Comparison of ENCODE assay signal across 9 mouse cellular contexts in the genomic region with DNA sequence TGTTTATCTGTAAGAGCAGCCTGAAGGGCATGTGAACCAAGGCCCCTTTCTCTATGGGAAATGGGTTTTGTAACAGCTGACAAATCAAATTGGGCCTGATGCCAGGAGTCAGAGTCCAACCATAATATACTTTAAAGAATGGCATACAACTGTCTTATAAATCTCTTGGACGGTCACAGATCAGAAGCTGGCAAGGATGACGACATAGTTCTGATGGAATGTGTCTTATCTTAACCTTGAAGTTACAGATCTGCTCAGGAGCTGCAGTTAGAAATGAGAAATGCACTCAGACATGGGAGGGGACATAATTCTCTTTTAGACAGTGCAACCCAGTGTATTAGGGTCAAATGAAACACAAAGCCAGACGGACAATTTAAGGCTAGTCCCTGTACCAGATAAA. TPM values are rescaled to one million over a fixed set of nuclear protein-coding genes. Genes with fewer than 3 reads are reported as not detected.
DNase-seq lines count a peak whose midpoint lies in the region; ATAC-seq and TF ChIP-seq lines count a peak whose summit lies in the region.
"Had no signal": no experiment of that assay in that cellular context is flagged by ENCODE, and none has a peak within 500 bp of the region (broad histone marks: within the 10 kb centered on the region; RNA-seq: fewer than 3 reads in every experiment).

No protein-coding gene starts in this region.

- H3K9ac ChIP-seq in intestine, postnatal 0 days (ENCODE audit: low read depth, low read length), result no peak overlapping the region
- no peak overlapping the region for H3K9ac ChIP-seq in stomach, embryonic 16.5 days (ENCODE audit: low read length)
- no peak overlapping the region for H3K9ac ChIP-seq in forebrain, embryonic 11.5 days (ENCODE audit: low read length)
- H3K9ac ChIP-seq: limb, embryonic 12.5 days had no signal

- 0 out of 2 replicates have a peak overlapping the region, but pooled peaks have one; percentile 8 for H3K4me3 ChIP-seq in heart, embryonic 10.5 days
- H3K4me3 ChIP-seq in testis, adult 2 months (ENCODE audit: control insufficient read depth, low read depth, low read length), result no peak overlapping the region
- no peak overlapping the region for H3K4me3 ChIP-seq in intestine, postnatal 0 days (ENCODE audit: low read depth, low read length)
- no peak overlapping the region for H3K4me3 ChIP-seq in stomach, embryonic 16.5 days (replicated peaks; ENCODE audit: low read length)
- no peak overlapping the region for H3K4me3 ChIP-seq in forebrain, embryonic 11.5 days (ENCODE audit: low read depth, low read length)
- H3K4me3 ChIP-seq: limb, embryonic 12.5 days had no signal

- peak; percentile 92 for ATAC-seq in intestine, postnatal 0 days
- ATAC-seq in stomach, embryonic 16.5 days (ENCODE audit: insufficient read depth, low FRiP score), result 0 out of 2 replicates have a peak, but pooled peaks have one; percentile 50
- no peak for ATAC-seq in cerebellum, adult (ENCODE audit: insufficient number of reproducible peaks, low FRiP score, low TSS enrichment)
- ATAC-seq in forebrain, embryonic 11.5 days (replicated peaks; ENCODE audit: low FRiP score), result no peak

- WGBS in heart, embryonic 10.5 days, result 27% methylated on average over 3 of the region's 3 CpGs
- WGBS in intestine, postnatal 0 days, result 17% methylated on average over 3 of the region's 3 CpGs
- WGBS in stomach, embryonic 16.5 days, result 21% methylated on average over 3 of the region's 3 CpGs
- 79% methylated on average over 3 of the region's 3 CpGs for WGBS in forebrain, embryonic 11.5 days

- DNase-seq in heart, embryonic 10.5 days (ENCODE audit: low spot score), result no peak
- no peak for DNase-seq in heart, postnatal 4 days
- DNase-seq in testis, postnatal 10 days (ENCODE audit: low spot score), result no peak
- DNase-seq in forebrain, embryonic 11.5 days (ENCODE audit: low spot score), result no peak

- H3K27ac ChIP-seq in heart, embryonic 10.5 days, result peak overlapping the region; percentile 13; the same call in 1 of the 2 replicates
- 0 out of 2 replicates have a peak overlapping the region, but pooled peaks have one; percentile 4 for H3K27ac ChIP-seq in testis, adult 2 months (ENCODE audit: control insufficient read depth, insufficient read depth, low read depth, low read length)
- H3K27ac ChIP-seq in intestine, postnatal 0 days (ENCODE audit: low read depth, low read length), result peak overlapping the region; percentile 58
- no peak overlapping the region; the same call in 1 of the 2 replicates for H3K27ac ChIP-seq in stomach, embryonic 16.5 days (ENCODE audit: low read length)
- no peak overlapping the region for H3K27ac ChIP-seq in forebrain, embryonic 11.5 days (ENCODE audit: low read depth, low read length)
- H3K27ac ChIP-seq: limb, embryonic 12.5 days had no signal

- H3K9me3 ChIP-seq in heart, embryonic 10.5 days, result no peaks in the 10 kb centered on the region
- H3K9me3 ChIP-seq in intestine, postnatal 0 days (ENCODE audit: control insufficient read depth), result no peaks in the 10 kb centered on the region
- H3K9me3 ChIP-seq in stomach, embryonic 16.5 days (replicated peaks; ENCODE audit: control insufficient read depth, low read length), result no peaks in the 10 kb centered on the region
- no peaks in the 10 kb centered on the region for H3K9me3 ChIP-seq in forebrain, embryonic 11.5 days (ENCODE audit: control insufficient read depth, low read length)
- H3K9me3 ChIP-seq: limb, embryonic 12.5 days had no signal

- peaks cover 4% of the 10 kb centered on the region; the same call in 1 of the 2 replicates for H3K36me3 ChIP-seq in heart, embryonic 10.5 days
- H3K36me3 ChIP-seq in testis, adult 2 months (ENCODE audit: control insufficient read depth, insufficient read depth, low read length), result no peaks in the 10 kb centered on the region
- no peaks in the 10 kb centered on the region for H3K36me3 ChIP-seq in intestine, postnatal 0 days (ENCODE audit: control insufficient read depth, insufficient read depth)
- H3K36me3 ChIP-seq in stomach, embryonic 16.5 days (ENCODE audit: control insufficient read depth, insufficient read depth, low read length), result no peaks in the 10 kb centered on the region
- no peaks in the 10 kb centered on the region for H3K36me3 ChIP-seq in forebrain, embryonic 11.5 days (ENCODE audit: control insufficient read depth, insufficient read depth, low read length)

- peak overlapping the region; percentile 43 for H3K4me2 ChIP-seq in intestine, postnatal 0 days (replicated peaks; ENCODE audit: low read depth)
- H3K4me2 ChIP-seq in stomach, embryonic 16.5 days (ENCODE audit: low read depth, low read length), result no peak overlapping the region
- H3K4me2 ChIP-seq in forebrain, embryonic 11.5 days (ENCODE audit: low read depth, low read length, severe bottlenecking), result no peak overlapping the region
- H3K4me2 ChIP-seq: limb, embryonic 12.5 days had no signal

- no peak for TF ChIP-seq POLR2A in testis, adult 2 months (IDR thresholded peaks at IDR 0.05; ENCODE audit: control insufficient read depth, low read depth, low read length)

- H3K27me3 ChIP-seq in heart, embryonic 10.5 days (ENCODE audit: insufficient read depth, poor library complexity, severe bottlenecking), result no peaks in the 10 kb centered on the region
- H3K27me3 ChIP-seq in testis, adult 2 months (ENCODE audit: control insufficient read depth, insufficient read depth, low read length), result no peaks in the 10 kb centered on the region
- H3K27me3 ChIP-seq in intestine, postnatal 0 days (replicated peaks; ENCODE audit: control insufficient read depth, insufficient read depth, low read length), result no peaks in the 10 kb centered on the region
- no peaks in the 10 kb centered on the region for H3K27me3 ChIP-seq in stomach, embryonic 16.5 days (ENCODE audit: control insufficient read depth, insufficient read depth, low read length)
- H3K27me3 ChIP-seq in forebrain, embryonic 11.5 days (ENCODE audit: control insufficient read depth, insufficient read depth, low read length), result no peaks in the 10 kb centered on the region
- H3K27me3 ChIP-seq: limb, embryonic 12.5 days had no signal

- TF ChIP-seq CTCF in testis, adult 2 months (IDR thresholded peaks at IDR 0.05; ENCODE audit: control insufficient read depth, insufficient read depth, insufficient replicate concordance, low read depth, low read length), result no peak
- no peak for TF ChIP-seq CTCF in intestine, postnatal 0 days (IDR thresholded peaks at IDR 0.05; ENCODE audit: low read depth)

- H3K4me1 ChIP-seq in heart, embryonic 10.5 days, result peaks cover 29% of the 10 kb centered on the region
- H3K4me1 ChIP-seq in testis, adult 2 months (ENCODE audit: control insufficient read depth, insufficient read depth, low read length), result peaks cover 4% of the 10 kb centered on the region; the same call in 1 of the 2 replicates
- peaks cover 5% of the 10 kb centered on the region; the same call in 1 of the 2 replicates for H3K4me1 ChIP-seq in intestine, postnatal 0 days (replicated peaks; ENCODE audit: control insufficient read depth, insufficient read depth, low read length)
- peaks cover 22% of the 10 kb centered on the region for H3K4me1 ChIP-seq in stomach, embryonic 16.5 days (ENCODE audit: control insufficient read depth, insufficient read depth, low read length)
- peaks cover 5% of the 10 kb centered on the region for H3K4me1 ChIP-seq in forebrain, embryonic 11.5 days (replicated peaks; ENCODE audit: control insufficient read depth, insufficient read depth, low read length)

RNA-seq across cellular contexts. Expression of a gene that starts 18.8 kb away (rescaled TPM):
- 152 and 154 TPM in 2 replicates for polyA plus RNA-seq in heart, embryonic 10.5 days (2016; fragmentation: Nextera tagmentation; extraction: Ambion mirVana)
- total RNA-seq in heart, postnatal 4 days (2021), result 100 to 1,000 TPM; 146 TPM
- polyA plus RNA-seq in testis, adult 2 months (2012; rRNA removed), result 11.8 and 15.7 TPM in 2 replicates
- 24.0 TPM in 2 replicates for polyA plus RNA-seq in intestine, postnatal 0 days (2015; fragmentation: Nextera tagmentation; extraction: Ambion mirVana)
- 88.3 and 91.8 TPM in 2 replicates for polyA plus RNA-seq in stomach, embryonic 16.5 days (2015; fragmentation: Nextera tagmentation; extraction: Ambion mirVana)
- polyA plus RNA-seq in forebrain, embryonic 11.5 days (2014; fragmentation: Nextera tagmentation; extraction: Ambion mirVana), result 214 and 221 TPM in 2 replicates

RNA-seq across cellular contexts. Expression of a gene that starts 19.4 kb away (rescaled TPM):
- polyA plus RNA-seq in heart, embryonic 10.5 days (2016; fragmentation: Nextera tagmentation; extraction: Ambion mirVana), result 682 and 901 TPM in 2 replicates
- total RNA-seq in heart, postnatal 4 days (2021), result 100 to 1,000 TPM; 408 to 415 TPM
- polyA plus RNA-seq in testis, adult 2 months (2012; rRNA removed), result 43.2 and 53.3 TPM in 2 replicates
- 219 and 224 TPM in 2 replicates for polyA plus RNA-seq in intestine, postnatal 0 days (2015; fragmentation: Nextera tagmentation; extraction: Ambion mirVana)
- polyA plus RNA-seq in stomach, embryonic 16.5 days (2015; fragmentation: Nextera tagmentation; extraction: Ambion mirVana), result 525 and 529 TPM in 2 replicates
- 1,395 and 1,473 TPM in 2 replicates for polyA plus RNA-seq in forebrain, embryonic 11.5 days (2014; fragmentation: Nextera tagmentation; extraction: Ambion mirVana)

RNA-seq across cellular contexts. Expression of a gene that starts 37.4 kb away (rescaled TPM):
- polyA plus RNA-seq in heart, embryonic 10.5 days (2016; fragmentation: Nextera tagmentation; extraction: Ambion mirVana), result 15.2 and 19.4 TPM in 2 replicates
- 1 to 10 TPM; 1.0 to 1.1 TPM for total RNA-seq in heart, postnatal 4 days (2021)
- polyA plus RNA-seq in testis, adult 2 months (2012; rRNA removed), result 8.9 and 10.6 TPM in 2 replicates
- polyA plus RNA-seq in intestine, postnatal 0 days (2015; fragmentation: Nextera tagmentation; extraction: Ambion mirVana), result 0.82 and 0.90 TPM in 2 replicates
- 8.7 and 11.1 TPM in 2 replicates for polyA plus RNA-seq in stomach, embryonic 16.5 days (2015; fragmentation: Nextera tagmentation; extraction: Ambion mirVana)
- polyA plus RNA-seq in forebrain, embryonic 11.5 days (2014; fragmentation: Nextera tagmentation; extraction: Ambion mirVana), result 6.6 and 7.6 TPM in 2 replicates

RNA-seq across cellular contexts. Expression of a gene that starts 51.7 kb away (rescaled TPM):
- 220 and 264 TPM in 2 replicates for polyA plus RNA-seq in heart, embryonic 10.5 days (2016; fragmentation: Nextera tagmentation; extraction: Ambion mirVana)
- 10 to 100 TPM; 88.7 to 91.2 TPM for total RNA-seq in heart, postnatal 4 days (2021)
- 51.6 and 56.8 TPM in 2 replicates for polyA plus RNA-seq in testis, adult 2 months (2012; rRNA removed)
- polyA plus RNA-seq in intestine, postnatal 0 days (2015; fragmentation: Nextera tagmentation; extraction: Ambion mirVana), result 248 and 253 TPM in 2 replicates
- polyA plus RNA-seq in stomach, embryonic 16.5 days (2015; fragmentation: Nextera tagmentation; extraction: Ambion mirVana), result 265 and 272 TPM in 2 replicates
- 265 TPM in 2 replicates for polyA plus RNA-seq in forebrain, embryonic 11.5 days (2014; fragmentation: Nextera tagmentation; extraction: Ambion mirVana)

RNA-seq across cellular contexts. Expression of a gene that starts 53.9 kb away (rescaled TPM):
- polyA plus RNA-seq in heart, embryonic 10.5 days (2016; fragmentation: Nextera tagmentation; extraction: Ambion mirVana), result 16.2 and 19.5 TPM in 2 replicates
- total RNA-seq in heart, postnatal 4 days (2021), result 10 to 100 TPM; 12.7 to 14.1 TPM
- polyA plus RNA-seq in testis, adult 2 months (2012; rRNA removed), result 3.4 and 3.8 TPM in 2 replicates
- polyA plus RNA-seq in intestine, postnatal 0 days (2015; fragmentation: Nextera tagmentation; extraction: Ambion mirVana), result 8.6 and 9.2 TPM in 2 replicates
- polyA plus RNA-seq in stomach, embryonic 16.5 days (2015; fragmentation: Nextera tagmentation; extraction: Ambion mirVana), result 20.1 and 21.1 TPM in 2 replicates
- polyA plus RNA-seq in forebrain, embryonic 11.5 days (2014; fragmentation: Nextera tagmentation; extraction: Ambion mirVana), result 20.5 and 23.3 TPM in 2 replicates

Comparison
In these comparisons a context has a peak if more than half of its experiments do, and no peak if none do; other contexts are left out.
1. H3K27ac ChIP-seq: peak in heart, embryonic 10.5 days (single experiment), testis, adult 2 months (single experiment) and intestine, postnatal 0 days (single experiment); none in stomach, embryonic 16.5 days (single experiment) and forebrain, embryonic 11.5 days (single experiment).
2. ATAC-seq: peak in intestine, postnatal 0 days (single experiment) and stomach, embryonic 16.5 days (single experiment); none in cerebellum, adult (single experiment) and forebrain, embryonic 11.5 days (single experiment).